In genomic region chr8:110721606-110722413, GRCm38 (mm10) we compare ENCODE assay signal across 8 mouse cellular contexts. TPM values are rescaled to one million over a fixed set of nuclear protein-coding genes. Genes with fewer than 3 reads are reported as not detected.
DNase-seq lines count a peak whose midpoint lies in the region; ATAC-seq and TF ChIP-seq lines count a peak whose summit lies in the region.

No protein-coding gene starts in this region.

- H3K79me2 ChIP-seq in C2C12 (ENCODE audit: control insufficient read depth, insufficient read depth) = peaks cover 7% of the 10 kb centered on the region

- H3K79me3 ChIP-seq in C2C12 (ENCODE audit: low read depth) = peaks cover 1% of the 10 kb centered on the region

- WGBS in liver, embryonic 11.5 days = 1% methylated on average over 56 of the region's 59 CpGs
- WGBS in neural tube, embryonic 14.5 days = under 1% methylated on average over 45 of the region's 59 CpGs

- intact Hi-C loops in heart, postnatal 36 days (cut with DNase I) = loop anchor here (2.0 kb wide), 1 partner anchor 51 kb away; no protein-coding TSS in a partner anchor

- peak overlapping the region; percentile 75 for H3ac ChIP-seq in C2C12 (ENCODE audit: control insufficient read depth, insufficient read length, low read depth)

- H3K4me2 ChIP-seq in liver, embryonic 11.5 days = peak overlapping the region; percentile 77
- H3K4me2 ChIP-seq in neural tube, embryonic 14.5 days (ENCODE audit: low read depth, low read length) = peak overlapping the region; percentile 97

- no peaks in the 10 kb centered on the region for H3K36me3 ChIP-seq in C2C12 (ENCODE audit: control insufficient read depth, insufficient read depth)
- no peaks in the 10 kb centered on the region for H3K36me3 ChIP-seq in liver, embryonic 11.5 days (ENCODE audit: control insufficient read depth, insufficient read depth, low read length)
- H3K36me3 ChIP-seq in neural tube, embryonic 14.5 days (ENCODE audit: control insufficient read depth, insufficient read depth, low read length) = no peaks in the 10 kb centered on the region; the same call in 1 of the 2 replicates

- no peaks in the 10 kb centered on the region for H3K27me3 ChIP-seq in C2C12 (ENCODE audit: control insufficient read depth, insufficient read depth, insufficient read length)
- peaks cover 25% of the 10 kb centered on the region for H3K27me3 ChIP-seq in liver, embryonic 11.5 days (replicated peaks; ENCODE audit: control insufficient read depth, insufficient read depth, low read length)
- H3K27me3 ChIP-seq in neural tube, embryonic 14.5 days (ENCODE audit: control insufficient read depth, insufficient read depth, low read length) = no peaks in the 10 kb centered on the region

- H3K9me3 ChIP-seq in liver, embryonic 11.5 days (ENCODE audit: control insufficient read depth, low read length) = no peaks in the 10 kb centered on the region
- no peaks in the 10 kb centered on the region for H3K9me3 ChIP-seq in neural tube, embryonic 14.5 days (ENCODE audit: control insufficient read depth, low read length)

- H3K27ac ChIP-seq in liver, embryonic 11.5 days (ENCODE audit: low read depth, low read length) = peak overlapping the region; percentile 73
- peak overlapping the region; percentile 80 for H3K27ac ChIP-seq in neural tube, embryonic 14.5 days (ENCODE audit: low read depth, low read length)

- H3K9ac ChIP-seq in liver, embryonic 11.5 days (ENCODE audit: low read depth, low read length) = peak overlapping the region; percentile 71
- H3K9ac ChIP-seq in neural tube, embryonic 14.5 days (replicated peaks; ENCODE audit: low read depth, low read length) = peak overlapping the region; percentile 90

- H3K4me1 ChIP-seq in liver, embryonic 11.5 days (replicated peaks; ENCODE audit: control insufficient read depth, insufficient read depth, low read length) = peaks cover 36% of the 10 kb centered on the region
- H3K4me1 ChIP-seq in neural tube, embryonic 14.5 days (ENCODE audit: control insufficient read depth, insufficient read depth, low read length) = peaks cover 55% of the 10 kb centered on the region

- TF ChIP-seq CTCF in C2C12 (IDR thresholded peaks at IDR 0.05; ENCODE audit: control insufficient read depth, insufficient read depth, insufficient read length) = no peak

- peak; percentile 60 for ATAC-seq in liver, embryonic 11.5 days (replicated peaks; ENCODE audit: low FRiP score)
- ATAC-seq in neural tube, embryonic 14.5 days (ENCODE audit: low read depth) = peak; percentile 57
- ATAC-seq in megakaryocyte-erythroid progenitor cell, adult 5-6 weeks (replicated peaks; ENCODE audit: low FRiP score, low TSS enrichment, poor library complexity, severe bottlenecking) = no peak

- peak; percentile 50 to 58 for DNase-seq in adrenal gland, adult 18-20 months (ENCODE audit: low spot score in 2 of 2)
- DNase-seq in adrenal gland, postnatal 4 days (ENCODE audit: low spot score in 2 of 2) = no peak
- DNase-seq in embryo, embryonic 10 days (ENCODE audit: low spot score) = peak; percentile 51
- DNase-seq in heart, postnatal 36 days = peak; percentile 44 to 72
- DNase-seq in liver, embryonic 11.5 days (ENCODE audit: low spot score) = peak; percentile 51

- H3K4me3 ChIP-seq in C2C12 (ENCODE audit: insufficient read depth, poor library complexity, severe bottlenecking) = peak overlapping the region; percentile 45
- H3K4me3 ChIP-seq in liver, embryonic 11.5 days (ENCODE audit: low read depth, low read length) = peak overlapping the region; percentile 74
- peak overlapping the region; percentile 62 for H3K4me3 ChIP-seq in neural tube, embryonic 14.5 days (ENCODE audit: low read depth, low read length)

TF ChIP-seq in C2C12, 6 proteins besides CTCF, POLR2A, EP300 and RAD21:
- TF ChIP-seq MYOD1 (IDR thresholded peaks at IDR 0.05; ENCODE audit: control insufficient read depth, insufficient read length, low read depth) (no peak), FOSL1 (IDR thresholded peaks at IDR 0.05; ENCODE audit: insufficient read depth, low read length, poor library complexity, severe bottlenecking) (no peak), MYOG (IDR thresholded peaks at IDR 0.05; ENCODE audit: control insufficient read depth, extremely low read depth, insufficient read length) (no peak), MAX (IDR thresholded peaks at IDR 0.05) (no peak), USF1 (IDR thresholded peaks at IDR 0.05; ENCODE audit: low read depth) (no peak)

RNA-seq across cellular contexts. Expression of gene Mtss1l, which starts 0.5 kb away (rescaled TPM):
- 10 to 100 TPM; 18.6 to 20.0 TPM for total RNA-seq in adrenal gland, adult 18-20 months (2021)
- 10 to 100 TPM; 51.6 to 53.3 TPM for total RNA-seq in adrenal gland, postnatal 4 days (2021)
- 26.1 TPM for polyA plus RNA-seq in C2C12 (2012; fragmentation: generic; extraction: Trizol)
- 10 to 100 TPM; 34.3 to 38.1 TPM for total RNA-seq in heart, postnatal 36 days (2021)
- 4.9 and 5.9 TPM in 2 replicates for polyA plus RNA-seq in liver, embryonic 11.5 days (2014; fragmentation: Nextera tagmentation; extraction: Ambion mirVana)
- polyA plus RNA-seq in neural tube, embryonic 14.5 days (2014; fragmentation: Nextera tagmentation; extraction: Ambion mirVana) = 23.9 and 24.9 TPM in 2 replicates
- 0.54 TPM in 1 of 2 replicates, not detected in the other for total RNA-seq in megakaryocyte-erythroid progenitor cell, adult 5-6 weeks (2014; fragmentation: Nextera tagmentation)
- 0.52 and 0.53 TPM in 2 replicates for total RNA-seq in megakaryocyte-erythroid progenitor cell, adult 5-6 weeks (2017)

Comparison
In these comparisons a context has a peak if more than half of its experiments do, and no peak if none do; other contexts are left out.
1. DNase-seq: peak in adrenal gland, adult 18-20 months (2 of 2), embryo, embryonic 10 days (single experiment), heart, postnatal 36 days (2 of 2) and liver, embryonic 11.5 days (single experiment); none in adrenal gland, postnatal 4 days (0 of 2).
2. RNA of gene Mtss1l, which starts 0.5 kb away (total RNA-seq): 51.6 to 53.3 TPM in adrenal gland, postnatal 4 days, 34.3 to 38.1 TPM in heart, postnatal 36 days and 18.6 to 20.0 TPM in adrenal gland, adult 18-20 months; 0.52 to 0.54 TPM in megakaryocyte-erythroid progenitor cell, adult 5-6 weeks; every median in the first group is over 10 times any median in the second.
3. Peak in every context shown above with its lines, with median percentiles within 50 percentile points of each other: H3K4me3 ChIP-seq.